Mouse (Mus musculus) olfactory bulb, adult 2 months (tissue): ENCODE measurements around the gene Acpp.

Experiments used
- CTCF ChIP-seq: fragments of 200-500 bp; IDR thresholded peaks from 2 replicates; pipeline ENCODE4 v1.5.1; 2012; ENCODE audit warnings: low read depth, mild to moderate bottlenecking, low read length, moderate library complexity; ENCODE audit not compliant: insufficient read depth
- POLR2A ChIP-seq: fragments of 200-500 bp; IDR thresholded peaks from 2 replicates; pipeline ENCODE4 v1.6.1; 2012; ENCODE audit warnings: mild to moderate bottlenecking, low read depth, low read length, moderate library complexity; ENCODE audit not compliant: insufficient read depth

DNA sequence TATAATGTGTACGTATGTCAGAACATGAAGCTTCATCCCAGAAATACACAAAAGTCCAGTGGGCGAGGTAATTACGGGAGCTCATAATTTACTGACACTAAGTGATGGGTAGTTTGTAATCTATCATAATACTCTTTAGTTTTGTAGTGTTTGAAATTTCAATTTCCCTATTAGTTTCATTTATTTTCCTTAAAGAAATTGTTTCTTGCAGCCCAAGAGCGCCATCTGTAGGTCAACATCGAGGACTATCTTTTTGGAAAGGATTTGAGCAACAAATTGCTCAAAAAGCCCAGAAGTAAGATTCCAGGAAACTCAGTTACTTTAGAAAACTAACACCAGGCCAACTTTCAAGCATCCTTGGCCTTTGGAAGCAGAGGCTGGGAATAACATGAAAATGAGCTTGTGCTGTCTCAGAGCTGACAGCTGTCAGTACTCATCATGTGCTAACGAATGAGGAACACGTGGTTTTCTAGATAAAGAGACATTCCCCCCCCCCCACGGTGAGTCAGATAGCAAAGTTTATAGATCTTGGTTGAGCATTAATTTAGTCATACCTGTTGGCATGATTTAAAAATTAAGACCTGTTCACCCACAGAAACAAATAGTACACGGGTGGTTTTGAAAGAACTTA, 42.1 kb upstream of the Acpp start:
- TF ChIP-seq CTCF (no peak), POLR2A (no peak)
